Mouse (Mus musculus): ENCODE measurements around the gene Armh3. TPM values are rescaled to one million over a fixed set of nuclear protein-coding genes. Genes with fewer than 3 reads are reported as not detected.

The Armh3 gene
- polyA plus RNA-seq, 1 experiment from 2014 or later: 13.6 TPM

GRCm38 (mm10) chr19:45927236-45927635, 71.1 kb downstream of the Armh3 start:
- Histone ChIP-seq H3K9me3 (replicated peaks) (no peaks in the 10 kb centered on the region), H3K9ac (no peak overlapping the region), H3K36me3 (peaks cover 25% of the 10 kb centered on the region), H3K27me3 (replicated peaks) (no peaks in the 10 kb centered on the region), H3K4me3 (no peak overlapping the region), H3K4me1 (replicated peaks) (peaks cover 15% of the 10 kb centered on the region), H3K4me2 (no peak overlapping the region), H3K27ac (ENCODE audit: poor library complexity, severe bottlenecking) (peak overlapping the region; percentile 55; the same call in 1 of the 2 replicates)
- 60% methylated on average over 5 of the region's 5 CpGs for WGBS
- ATAC-seq (ENCODE audit: insufficient number of reproducible peaks, low FRiP score): no peak

- ATAC-seq (ENCODE audit: insufficient number of reproducible peaks, low FRiP score): no peak
Measured at GRCm38 (mm10) chr19:45926342-45926741, 71.9 kb downstream of the Armh3 start.

GRCm38 (mm10) chr19:45920299-45921090, 77.8 kb downstream of the Armh3 start:
- H3K4me1 ChIP-seq (replicated peaks): peaks cover 6% of the 10 kb centered on the region; the same call in 1 of the 2 replicates
- WGBS: 72% methylated on average over 9 of the region's 9 CpGs
- H3K27ac ChIP-seq (ENCODE audit: poor library complexity, severe bottlenecking): no peak overlapping the region
- H3K9ac ChIP-seq: no peak overlapping the region
- H3K9me3 ChIP-seq (replicated peaks): no peaks in the 10 kb centered on the region
- H3K36me3 ChIP-seq: peaks cover 35% of the 10 kb centered on the region
- no peak overlapping the region for H3K4me3 ChIP-seq
- H3K4me2 ChIP-seq: no peak overlapping the region
- ATAC-seq (ENCODE audit: insufficient number of reproducible peaks, low FRiP score): no peak
- no peaks in the 10 kb centered on the region for H3K27me3 ChIP-seq (replicated peaks)

More at GRCm38 (mm10) chr19:45926342-45926741, 71.9 kb downstream of the Armh3 start:
- 69% methylated on average over 8 of the region's 8 CpGs for WGBS
- Histone ChIP-seq H3K9ac (no peak overlapping the region), H3K9me3 (replicated peaks) (no peaks in the 10 kb centered on the region), H3K27me3 (replicated peaks) (no peaks in the 10 kb centered on the region), H3K4me3 (no peak overlapping the region), H3K4me2 (no peak overlapping the region), H3K36me3 (peaks cover 29% of the 10 kb centered on the region), H3K27ac (ENCODE audit: poor library complexity, severe bottlenecking) (no peak overlapping the region), H3K4me1 (replicated peaks) (peaks cover 15% of the 10 kb centered on the region)

GRCm38 (mm10) chr19:45918406-45918805, 79.9 kb downstream of the Armh3 start:
- Histone ChIP-seq H3K4me3 (no peak overlapping the region), H3K9me3 (replicated peaks) (no peaks in the 10 kb centered on the region), H3K27ac (ENCODE audit: poor library complexity, severe bottlenecking) (no peak overlapping the region), H3K4me1 (replicated peaks) (peaks cover 6% of the 10 kb centered on the region; the same call in 1 of the 2 replicates), H3K9ac (no peak overlapping the region), H3K4me2 (no peak overlapping the region), H3K36me3 (peaks cover 42% of the 10 kb centered on the region), H3K27me3 (replicated peaks) (no peaks in the 10 kb centered on the region)
- ATAC-seq (ENCODE audit: insufficient number of reproducible peaks, low FRiP score): no peak
- 91% methylated on average over 6 of the region's 6 CpGs for WGBS

GRCm38 (mm10) chr19:45917856-45918255, 80.4 kb downstream of the Armh3 start:
- no peak for ATAC-seq (ENCODE audit: insufficient number of reproducible peaks, low FRiP score)
- WGBS: 67% methylated on average over 3 of the region's 3 CpGs

GRCm38 (mm10) chr19:45916461-45916860, 81.8 kb downstream of the Armh3 start:
- Histone ChIP-seq H3K27me3 (replicated peaks) (no peaks in the 10 kb centered on the region), H3K4me3 (no peak overlapping the region), H3K4me2 (no peak overlapping the region), H3K4me1 (replicated peaks) (peaks cover 6% of the 10 kb centered on the region; the same call in 1 of the 2 replicates), H3K36me3 (peaks cover 34% of the 10 kb centered on the region), H3K9me3 (replicated peaks) (no peaks in the 10 kb centered on the region), H3K9ac (no peak overlapping the region), H3K27ac (ENCODE audit: poor library complexity, severe bottlenecking) (no peak overlapping the region)
- no peak for ATAC-seq (ENCODE audit: insufficient number of reproducible peaks, low FRiP score)
- 69% methylated on average over 4 of the region's 4 CpGs for WGBS

More at GRCm38 (mm10) chr19:45917856-45918255, 80.4 kb downstream of the Armh3 start:
- H3K4me2 ChIP-seq: no peak overlapping the region
- no peak overlapping the region for H3K9ac ChIP-seq
- H3K36me3 ChIP-seq: peaks cover 41% of the 10 kb centered on the region
- H3K27me3 ChIP-seq (replicated peaks): no peaks in the 10 kb centered on the region
- H3K4me1 ChIP-seq (replicated peaks): peaks cover 6% of the 10 kb centered on the region; the same call in 1 of the 2 replicates
- H3K9me3 ChIP-seq (replicated peaks): no peaks in the 10 kb centered on the region
- no peak overlapping the region for H3K27ac ChIP-seq (ENCODE audit: poor library complexity, severe bottlenecking)
- H3K4me3 ChIP-seq: no peak overlapping the region

GRCm38 (mm10) chr19:45916026-45916425, 82.3 kb downstream of the Armh3 start:
- Histone ChIP-seq H3K9me3 (replicated peaks) (no peaks in the 10 kb centered on the region), H3K27me3 (replicated peaks) (no peaks in the 10 kb centered on the region), H3K27ac (ENCODE audit: poor library complexity, severe bottlenecking) (no peak overlapping the region), H3K4me1 (replicated peaks) (peaks cover 6% of the 10 kb centered on the region; the same call in 1 of the 2 replicates), H3K4me2 (no peak overlapping the region), H3K9ac (no peak overlapping the region), H3K4me3 (no peak overlapping the region), H3K36me3 (peaks cover 31% of the 10 kb centered on the region)
- no peak for ATAC-seq (ENCODE audit: insufficient number of reproducible peaks, low FRiP score)
- 84% methylated on average over 3 of the region's 3 CpGs for WGBS

- H3K27me3 ChIP-seq (replicated peaks): no peaks in the 10 kb centered on the region
- ATAC-seq (ENCODE audit: insufficient number of reproducible peaks, low FRiP score): no peak
- H3K9me3 ChIP-seq (replicated peaks): no peaks in the 10 kb centered on the region
- peaks cover 3% of the 10 kb centered on the region; the same call in 1 of the 2 replicates for H3K4me1 ChIP-seq (replicated peaks)
- no peak overlapping the region for H3K4me2 ChIP-seq
- no peak overlapping the region for H3K4me3 ChIP-seq
- WGBS: 47% methylated on average over 5 of the region's 5 CpGs
- H3K9ac ChIP-seq: no peak overlapping the region
- peaks cover 18% of the 10 kb centered on the region for H3K36me3 ChIP-seq
- no peak overlapping the region for H3K27ac ChIP-seq (ENCODE audit: poor library complexity, severe bottlenecking)
Measured at GRCm38 (mm10) chr19:45913036-45913435, 85.3 kb downstream of the Armh3 start.

- WGBS: 90% methylated on average over 6 of the region's 6 CpGs
- H3K9me3 ChIP-seq (replicated peaks): no peaks in the 10 kb centered on the region
- no peak overlapping the region for H3K9ac ChIP-seq
- no peak overlapping the region for H3K4me2 ChIP-seq
- no peaks in the 10 kb centered on the region for H3K4me1 ChIP-seq (replicated peaks)
- H3K27ac ChIP-seq (ENCODE audit: poor library complexity, severe bottlenecking): no peak overlapping the region
- H3K36me3 ChIP-seq: peaks cover 24% of the 10 kb centered on the region
- ATAC-seq (ENCODE audit: insufficient number of reproducible peaks, low FRiP score): no peak
- H3K27me3 ChIP-seq (replicated peaks): no peaks in the 10 kb centered on the region
- H3K4me3 ChIP-seq: no peak overlapping the region
Measured at GRCm38 (mm10) chr19:45912376-45912775, 85.9 kb downstream of the Armh3 start.

- peaks cover 24% of the 10 kb centered on the region for H3K36me3 ChIP-seq
- no peaks in the 10 kb centered on the region for H3K27me3 ChIP-seq (replicated peaks)
- no peak overlapping the region for H3K4me3 ChIP-seq
- H3K4me2 ChIP-seq: no peak overlapping the region
- H3K9me3 ChIP-seq (replicated peaks): no peaks in the 10 kb centered on the region
- H3K9ac ChIP-seq: no peak overlapping the region
- no peak overlapping the region for H3K27ac ChIP-seq (ENCODE audit: poor library complexity, severe bottlenecking)
- WGBS: 83% methylated on average over 10 of the region's 10 CpGs
- no peaks in the 10 kb centered on the region for H3K4me1 ChIP-seq (replicated peaks)
- ATAC-seq (ENCODE audit: insufficient number of reproducible peaks, low FRiP score): no peak
Measured at GRCm38 (mm10) chr19:45911236-45912025, 86.9 kb downstream of the Armh3 start.

- Histone ChIP-seq H3K27ac (ENCODE audit: poor library complexity, severe bottlenecking) (no peak overlapping the region), H3K9ac (no peak overlapping the region), H3K9me3 (replicated peaks) (no peaks in the 10 kb centered on the region), H3K4me3 (no peak overlapping the region), H3K4me2 (no peak overlapping the region), H3K36me3 (peaks cover 12% of the 10 kb centered on the region), H3K4me1 (replicated peaks) (peaks cover 5% of the 10 kb centered on the region), H3K27me3 (replicated peaks) (no peaks in the 10 kb centered on the region)
- ATAC-seq (ENCODE audit: insufficient number of reproducible peaks, low FRiP score): no peak
- WGBS: 79% methylated on average over 3 of the region's 3 CpGs
Measured at GRCm38 (mm10) chr19:45908246-45908645, 90.0 kb downstream of the Armh3 start.
